Mouse (Mus musculus) thymus, postnatal 36 days (tissue): ENCODE measurements around the gene Borcs5.
"Not testable (repeated sequence)": the region's sequence is repeated elsewhere in the genome, so short reads cannot be mapped to it uniquely, and the experiment has no call there.

Experiments
- DNase-seq, 2 experiments: peaks; one replicate each; pipeline ENCODE4 v3.0.0; 2022; ENCODE audit warnings: mixed read lengths in 2 of 2

Borcs5 gene

DNA sequence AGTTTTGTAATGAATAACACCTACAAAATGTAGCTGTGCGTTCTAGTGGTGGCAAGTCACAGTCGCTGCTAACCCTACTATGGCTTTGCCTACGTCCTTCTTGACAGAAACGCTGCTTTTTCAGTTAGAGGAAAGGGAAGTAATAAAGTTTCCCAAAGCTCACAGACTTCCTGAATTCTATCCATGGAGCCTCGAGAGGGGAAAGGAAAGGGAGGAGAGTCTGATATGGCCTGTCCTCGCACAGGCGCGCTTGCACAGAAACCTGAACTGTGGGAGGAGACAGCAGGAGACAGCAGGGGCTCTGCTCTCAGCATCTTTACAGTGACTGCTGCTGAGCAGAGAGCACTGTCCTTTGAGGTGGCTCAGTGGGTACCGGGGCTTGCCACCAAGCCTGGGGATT lies 8.9 kb upstream of the Borcs5 start:
- DNase-seq = no peak

DNA sequence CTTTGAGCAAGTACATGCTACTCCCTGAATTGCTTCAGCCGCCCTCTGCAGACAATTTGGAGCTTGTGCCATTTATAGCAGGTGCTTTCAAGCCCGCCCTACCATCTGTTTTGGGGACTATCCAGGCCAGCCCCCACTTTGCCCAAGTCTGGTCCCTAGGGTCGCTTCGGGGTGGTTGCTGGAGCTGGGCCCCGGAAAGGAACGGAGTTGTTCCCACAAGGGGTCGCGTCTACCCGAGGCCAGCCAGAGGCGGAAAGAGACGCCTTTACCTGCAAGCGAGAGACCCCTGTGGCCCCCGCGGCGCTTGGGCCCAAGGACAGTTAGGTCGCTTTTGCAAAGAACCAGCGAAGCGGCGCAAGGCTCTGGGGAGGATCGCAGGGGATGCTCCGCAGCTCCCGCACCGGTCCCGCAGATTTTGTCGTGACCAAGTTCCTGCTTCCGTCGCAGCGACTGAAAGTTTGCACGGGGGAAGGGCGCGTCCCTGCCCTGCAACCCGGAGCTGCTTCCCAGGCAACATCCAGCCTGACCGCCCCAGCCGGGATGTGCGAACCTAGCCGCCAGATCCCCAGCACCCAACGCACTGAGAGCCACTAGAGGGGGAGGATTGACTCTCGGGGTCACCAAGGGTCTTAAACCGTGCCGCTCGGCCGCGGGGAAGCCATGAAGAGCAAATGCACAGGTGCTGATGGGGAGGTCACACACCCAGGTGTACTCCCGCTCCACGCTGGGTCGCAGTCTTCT lies 7.2 kb upstream of the Borcs5 start, which contains the start of gene Mansc1:
TSS of gene Mansc1 (minus strand) at position 542 of the 741 bp plus-strand sequence.
- DNase-seq = peak; percentile 50

DNA sequence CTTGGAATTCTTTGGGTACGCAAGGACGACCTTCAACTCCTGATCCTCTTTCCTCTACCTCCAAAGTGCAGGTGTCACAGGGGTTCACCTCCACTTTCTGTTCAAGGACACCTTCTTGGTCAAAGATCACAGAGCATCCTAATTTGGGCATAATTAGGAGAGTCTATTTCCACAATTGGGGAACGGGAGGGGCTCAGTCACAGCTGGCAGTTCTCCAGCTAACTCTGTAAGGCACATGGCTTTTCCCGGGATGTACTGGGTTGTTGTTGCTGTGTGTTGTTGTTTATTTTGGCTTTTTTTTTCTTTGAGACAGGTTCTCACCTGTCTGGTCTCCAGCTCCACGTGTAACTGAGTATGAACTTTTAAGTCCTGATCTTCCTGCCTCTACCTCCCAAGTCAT lies 6.6 kb upstream of the Borcs5 start:
- DNase-seq = no peak

DNA sequence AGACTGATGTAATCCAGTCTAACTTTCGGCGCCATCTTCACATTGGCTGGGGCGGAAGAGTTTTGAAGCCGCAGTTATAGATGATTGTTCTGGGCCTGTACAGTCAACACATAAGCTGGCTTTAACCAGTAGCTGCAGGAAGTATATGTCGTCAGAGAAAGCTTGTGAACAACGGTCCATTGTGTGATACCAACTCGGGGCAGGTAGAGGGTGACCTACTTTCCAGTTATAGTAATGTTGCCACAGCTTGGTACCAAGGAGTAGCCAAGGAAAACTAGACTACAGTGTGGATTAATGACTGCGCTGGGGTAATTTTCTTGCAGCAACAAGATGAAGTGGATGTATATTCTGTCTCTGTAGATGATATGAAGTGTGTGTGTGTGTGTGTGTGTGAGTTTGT lies 5.8 kb upstream of the Borcs5 start:
- DNase-seq = no peak

DNA sequence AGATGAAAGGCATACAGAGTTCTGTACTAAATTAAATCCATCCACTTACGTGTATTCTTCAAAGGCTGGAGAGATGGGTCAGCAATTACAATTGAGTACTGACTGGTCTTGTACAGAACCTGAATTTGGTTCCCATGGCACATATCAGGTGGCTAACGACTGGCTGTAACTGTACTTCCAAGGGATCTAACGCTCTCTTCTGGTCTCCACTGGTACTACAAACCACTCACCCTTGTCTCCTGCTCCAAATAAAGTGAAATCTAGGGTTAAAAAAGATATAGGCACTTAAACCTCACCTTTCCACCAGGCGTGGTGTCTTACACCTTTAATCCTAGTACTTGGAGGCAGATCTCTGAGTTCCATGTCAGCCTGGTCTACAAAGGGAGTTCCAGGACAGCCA lies 2.8 kb upstream of the Borcs5 start:
- DNase-seq = no peak

DNA sequence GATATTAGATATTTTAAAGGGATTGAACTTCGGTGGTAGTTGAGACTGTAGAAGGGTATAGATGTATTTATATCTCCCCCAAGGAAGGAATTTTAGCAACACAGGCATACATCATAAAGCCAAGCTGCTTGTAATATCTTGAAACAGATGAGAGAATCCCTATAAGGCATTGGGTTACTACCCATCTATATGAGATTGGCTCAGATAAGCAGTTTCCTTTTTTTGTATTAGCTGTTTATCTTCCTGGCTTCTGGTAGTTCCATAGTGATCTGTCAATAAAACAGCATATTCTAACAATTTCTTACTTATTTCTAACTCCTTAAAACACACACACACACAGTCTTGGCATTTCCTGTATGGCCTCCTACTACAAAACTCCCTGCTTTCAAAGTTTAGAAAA lies 590 bp downstream of the Borcs5 start:
- no peak for DNase-seq

DNA sequence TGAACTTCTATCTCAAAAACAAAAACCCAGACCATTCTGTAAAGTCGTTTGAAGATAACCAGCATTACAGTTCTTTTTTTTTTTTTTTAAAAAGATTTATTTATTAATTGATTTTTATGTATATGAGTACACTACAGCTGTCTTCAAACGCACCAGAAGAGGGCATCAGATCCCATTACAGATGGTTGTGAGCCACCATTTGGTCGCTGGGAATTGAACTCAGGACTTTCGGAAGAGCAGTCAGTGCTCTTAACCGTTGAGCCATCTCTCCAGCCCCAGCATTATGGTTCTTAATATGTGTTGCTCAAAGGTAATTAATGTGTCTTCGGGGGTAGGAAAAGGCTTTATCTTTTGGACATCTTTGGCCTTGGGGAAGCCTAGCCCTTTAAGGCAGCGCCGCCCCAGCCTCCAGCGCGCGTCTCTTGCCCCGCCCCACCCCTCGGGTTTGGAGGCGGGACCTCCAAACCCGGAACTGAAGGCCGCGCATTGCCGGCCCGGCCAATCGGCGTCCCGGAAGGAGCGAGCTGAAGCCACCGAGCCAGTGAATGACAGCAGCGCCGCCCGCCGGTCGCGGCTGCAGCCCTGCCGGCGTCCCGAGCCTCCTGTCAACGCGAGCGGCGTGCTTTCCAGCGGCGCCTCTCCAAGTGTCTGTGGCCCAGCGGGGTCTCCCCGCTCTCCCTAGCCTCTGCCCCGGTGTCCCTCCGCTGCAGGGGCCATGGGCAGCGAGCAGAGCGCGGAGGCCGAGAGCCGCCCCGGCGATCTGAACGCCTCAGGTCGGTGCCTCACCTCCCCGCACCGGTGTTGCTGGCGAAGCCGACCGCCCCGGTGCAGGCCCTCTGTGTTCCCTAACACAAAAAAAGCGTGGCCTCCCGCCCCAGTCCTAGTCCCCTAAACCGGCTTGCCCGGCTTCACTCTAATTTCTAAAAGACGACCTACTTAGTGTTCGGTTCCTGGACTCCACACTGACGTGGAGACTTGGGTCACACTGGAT lies 1.5 kb downstream of the Borcs5 start:
- peak; percentile 92 to 94 for DNase-seq

DNA sequence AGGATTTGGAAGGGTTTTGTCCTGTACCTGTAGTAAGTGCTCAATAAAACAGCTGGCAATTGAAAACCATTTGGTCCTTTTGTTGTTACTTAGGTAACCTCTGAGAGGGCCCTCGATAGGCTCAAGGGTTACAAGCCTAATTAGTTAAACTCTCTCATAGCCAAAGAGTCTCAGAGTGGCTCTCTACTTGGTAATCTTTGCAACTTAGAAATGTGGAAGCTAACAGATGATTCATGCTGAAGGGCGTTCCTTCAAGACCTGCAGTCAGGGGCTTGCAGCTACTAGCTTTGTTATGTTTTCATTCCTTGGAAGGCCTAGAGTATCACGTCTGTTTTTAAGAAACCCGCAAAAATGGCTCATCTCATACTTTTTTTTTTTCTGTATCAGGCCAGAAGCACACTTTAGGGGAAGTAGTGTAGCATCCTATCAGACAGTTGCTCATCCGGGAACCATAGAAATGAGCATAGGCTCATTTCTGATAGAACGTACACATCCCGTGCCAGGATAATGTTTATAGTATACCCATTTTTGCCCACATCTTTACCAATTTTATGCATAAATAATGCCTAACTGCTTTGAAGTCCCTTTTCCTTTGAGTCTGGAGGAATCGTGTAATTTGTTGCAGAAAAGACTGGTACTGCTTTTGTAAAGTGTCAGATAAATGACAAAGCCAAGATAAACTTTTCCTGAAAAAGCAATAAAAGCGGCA lies 2.6 kb downstream of the Borcs5 start:
- no peak for DNase-seq

DNA sequence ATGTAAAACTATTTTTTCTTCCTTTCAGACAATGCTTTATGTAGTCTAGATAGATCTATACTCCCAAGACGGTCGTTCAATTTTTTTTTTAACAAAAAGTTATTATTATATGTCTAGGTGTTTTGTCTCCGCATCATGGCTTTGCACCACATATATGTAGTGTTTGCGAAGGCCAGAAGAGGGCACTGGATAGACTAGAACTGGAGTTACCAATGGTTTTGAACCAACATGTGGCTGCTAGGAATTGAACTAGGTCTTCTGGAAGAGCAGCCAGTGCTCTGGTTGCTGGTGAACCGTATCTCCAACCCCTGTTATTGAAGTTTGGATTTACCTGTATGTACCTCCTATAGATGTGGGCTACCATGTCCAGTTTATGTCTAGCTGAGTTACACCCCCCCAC lies 4.0 kb downstream of the Borcs5 start:
- no peak for DNase-seq

DNA sequence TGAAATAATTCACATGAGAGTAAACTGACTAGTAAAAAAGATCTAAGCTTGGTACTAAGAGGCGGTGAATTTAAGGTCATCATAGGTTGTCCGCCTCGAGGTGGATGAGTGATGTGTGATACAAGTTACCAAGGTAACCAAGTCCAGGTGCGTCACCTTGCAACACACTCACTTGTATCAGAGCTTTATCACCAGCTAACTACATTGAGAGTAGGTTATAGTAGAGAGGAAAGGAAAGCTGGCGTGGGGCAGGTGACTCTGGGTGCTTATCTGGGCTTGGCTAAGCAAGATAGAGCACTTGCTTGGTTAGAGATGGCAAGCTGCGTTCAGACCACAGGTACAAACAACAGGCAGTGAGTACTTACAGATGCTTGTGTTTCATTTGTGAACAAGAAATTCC lies 7.5 kb downstream of the Borcs5 start:
- no peak for DNase-seq

DNA sequence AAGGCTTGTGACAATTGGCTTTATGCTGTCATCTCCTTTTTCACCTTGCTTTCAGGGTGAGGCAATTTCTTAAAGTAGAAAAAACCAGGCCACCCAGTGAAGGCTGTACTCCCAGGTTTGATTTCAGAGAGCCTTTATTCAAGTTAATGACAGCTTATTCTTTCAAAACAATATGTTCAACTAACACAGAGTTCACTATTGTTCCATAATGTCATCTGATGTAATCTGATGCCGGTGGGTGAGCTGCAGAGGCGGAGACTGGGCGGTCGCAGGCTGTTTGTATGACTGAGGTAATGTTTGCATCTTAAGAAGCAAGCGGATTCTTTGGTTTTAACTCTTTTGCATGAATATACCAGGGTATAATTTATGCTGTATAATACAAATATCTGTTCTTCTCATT lies 8.3 kb downstream of the Borcs5 start:
- no peak for DNase-seq

DNA sequence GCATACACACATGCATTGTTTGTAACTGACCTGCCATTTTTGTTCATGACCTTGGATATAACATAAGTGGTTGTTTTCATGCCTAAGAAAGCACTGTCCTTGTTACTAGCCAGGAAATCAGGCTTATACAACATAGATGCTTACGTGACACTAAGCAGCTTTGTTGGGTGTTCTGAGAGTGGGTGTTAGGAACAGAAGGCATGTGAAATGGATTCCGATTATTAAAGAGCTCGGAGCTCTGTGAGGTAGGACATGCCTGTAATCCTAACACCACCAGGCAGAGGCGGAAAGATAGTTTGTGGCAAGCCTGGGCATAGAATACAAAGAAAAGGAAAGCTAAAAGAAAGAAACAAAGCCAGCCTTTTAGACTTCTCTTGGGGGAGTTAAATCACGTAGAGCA lies 9.0 kb downstream of the Borcs5 start:
- no peak for DNase-seq

DNA sequence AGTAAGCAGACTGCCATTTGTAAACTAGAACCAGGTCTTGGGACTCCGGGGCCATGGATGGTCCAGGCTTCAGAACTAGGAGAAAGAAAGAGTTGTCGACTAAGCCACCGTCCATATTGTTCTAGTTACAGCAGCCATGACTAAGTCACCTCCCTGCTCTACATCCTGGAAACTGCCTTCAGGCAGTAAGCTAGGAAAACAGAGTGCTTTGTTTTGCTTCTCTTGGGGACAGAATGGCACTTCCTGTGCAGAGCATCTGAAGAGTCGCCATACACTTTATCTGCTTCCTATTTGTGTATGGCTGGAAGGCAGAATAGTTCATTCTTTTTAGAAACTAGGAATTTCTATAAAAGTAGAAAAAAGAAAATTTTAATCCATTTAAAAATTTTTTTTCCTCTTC lies 17.2 kb downstream of the Borcs5 start:
- DNase-seq = no peak

DNA sequence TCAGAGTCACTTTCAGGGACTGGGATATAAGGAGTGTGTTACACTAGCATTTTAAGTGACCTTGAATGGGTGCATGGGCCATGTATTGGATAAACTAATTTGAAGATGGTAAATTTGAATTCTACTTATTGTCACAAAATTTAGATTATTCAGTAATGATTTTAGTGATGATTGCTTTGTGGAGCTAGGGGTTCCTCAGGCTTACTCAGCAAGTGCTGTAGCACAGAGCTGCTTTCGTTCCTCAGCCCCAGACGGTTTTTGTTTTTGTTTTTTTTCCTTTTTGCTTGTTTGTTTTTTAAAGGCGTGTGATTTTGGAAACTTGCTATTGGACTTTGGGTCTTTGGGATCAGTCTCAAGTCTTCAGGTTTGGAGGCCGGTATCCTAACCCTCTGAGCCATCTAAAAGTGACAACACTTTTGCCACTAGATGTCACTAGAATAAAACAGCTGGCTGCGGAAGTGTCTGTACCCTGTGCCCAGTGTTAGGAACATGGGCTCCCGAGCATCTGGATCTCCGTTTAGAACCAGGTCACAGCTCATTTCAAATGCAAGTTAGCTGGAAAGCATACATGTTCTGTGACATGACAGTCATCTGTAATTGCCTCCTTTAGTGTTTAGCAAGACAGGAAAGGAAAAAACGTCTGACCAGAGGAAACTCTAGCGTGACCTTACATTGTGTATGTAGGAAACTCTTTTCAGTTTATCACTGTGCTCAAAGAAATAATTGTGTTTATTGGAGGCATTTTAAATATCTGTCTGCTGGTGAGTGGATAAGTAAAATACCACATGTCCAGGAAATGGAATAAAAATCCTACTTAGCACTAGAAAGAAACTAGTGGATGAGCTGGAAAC lies 20.0 kb downstream of the Borcs5 start:
- DNase-seq = peak; percentile 23 to 25

DNA sequence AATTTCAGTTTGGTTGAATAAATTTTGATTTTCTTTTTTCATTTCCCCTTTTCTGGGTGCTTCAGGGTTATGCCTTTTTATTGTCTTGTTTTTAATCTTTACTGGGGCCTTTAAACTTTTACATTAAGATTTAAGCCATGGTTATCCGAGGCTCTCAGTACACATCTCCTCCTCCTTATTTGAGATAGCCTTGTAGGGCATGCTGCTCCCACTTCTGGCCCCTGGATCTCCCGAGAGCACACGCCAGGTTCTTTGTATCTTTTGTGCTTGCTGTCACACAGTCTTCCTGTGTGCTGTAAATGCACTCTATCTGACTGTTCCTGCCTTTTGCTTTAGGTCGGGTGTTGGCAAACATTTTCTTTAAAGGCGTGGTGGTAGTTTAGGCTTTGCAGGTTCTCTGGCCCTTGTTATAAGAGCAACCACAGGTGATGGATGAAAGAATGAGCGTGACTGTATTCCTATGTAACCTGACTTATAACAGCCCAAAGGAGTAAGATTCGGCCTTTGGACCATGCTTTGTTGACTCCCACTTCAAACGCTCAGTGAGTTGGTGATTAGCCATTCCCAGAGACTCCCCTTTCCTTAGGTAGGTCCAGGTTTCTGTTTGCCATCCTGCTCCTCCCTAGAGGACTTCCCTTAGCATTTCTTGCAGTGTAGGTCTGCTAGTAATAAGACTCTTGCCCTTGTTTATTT lies 21.6 kb downstream of the Borcs5 start:
- no peak for DNase-seq

DNA sequence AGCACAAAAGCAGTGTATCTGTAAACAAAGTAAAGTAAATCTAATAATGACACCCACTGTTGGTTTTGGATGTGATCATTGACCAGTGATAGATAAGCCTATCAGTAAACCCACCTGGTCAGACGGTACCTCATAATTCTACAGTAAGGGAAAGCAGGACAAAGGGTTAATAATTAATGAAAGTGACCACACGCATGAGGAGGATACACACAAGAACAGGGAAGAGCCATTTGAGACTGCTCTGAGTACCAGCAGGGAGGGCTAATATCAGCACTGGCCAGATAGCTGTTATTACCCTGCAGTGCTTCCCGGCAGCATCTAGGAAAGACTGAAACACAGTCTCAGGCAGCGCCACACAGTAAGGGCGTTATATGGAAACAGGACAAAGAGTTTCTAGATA lies 25.3 kb downstream of the Borcs5 start:
- DNase-seq = no peak

DNA sequence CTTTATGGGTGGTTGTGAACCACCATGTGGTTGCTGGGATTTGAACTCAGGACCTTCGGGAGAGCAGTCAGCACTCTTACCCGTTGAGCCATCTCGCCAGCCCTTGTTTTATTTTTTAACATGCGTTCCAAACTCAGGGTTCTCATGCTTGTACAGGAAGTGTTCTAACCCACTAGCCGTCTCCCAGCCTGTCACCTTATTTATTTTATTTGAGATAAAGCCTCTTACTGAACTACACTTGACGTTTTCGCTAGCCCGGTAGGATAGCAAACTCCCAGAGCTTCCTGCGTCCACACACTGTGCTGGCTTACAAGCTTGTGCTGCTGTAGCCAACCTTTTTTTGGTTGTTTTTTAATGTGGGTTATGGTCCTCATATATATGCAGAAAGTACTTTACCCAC lies 26.5 kb downstream of the Borcs5 start:
- DNase-seq = no peak

DNA sequence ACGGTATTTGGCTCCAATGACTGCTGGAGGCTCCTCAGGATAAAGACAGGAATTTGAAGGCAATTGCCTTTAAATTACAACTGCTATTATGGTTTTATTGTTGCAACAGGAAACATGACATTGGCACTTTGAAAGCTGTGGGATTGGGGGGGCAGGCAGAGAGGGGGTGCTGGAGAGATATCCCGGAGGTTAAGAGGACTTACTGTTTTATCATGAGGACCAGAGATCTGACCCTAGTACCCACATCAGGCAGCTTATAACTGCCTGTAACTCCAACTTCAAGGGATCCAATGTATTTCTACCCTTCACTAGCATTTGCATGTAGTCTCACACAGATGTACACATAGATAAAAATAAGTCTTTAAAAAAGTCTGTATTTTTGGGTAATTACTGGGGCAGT lies 29.2 kb downstream of the Borcs5 start:
- no peak for DNase-seq

DNA sequence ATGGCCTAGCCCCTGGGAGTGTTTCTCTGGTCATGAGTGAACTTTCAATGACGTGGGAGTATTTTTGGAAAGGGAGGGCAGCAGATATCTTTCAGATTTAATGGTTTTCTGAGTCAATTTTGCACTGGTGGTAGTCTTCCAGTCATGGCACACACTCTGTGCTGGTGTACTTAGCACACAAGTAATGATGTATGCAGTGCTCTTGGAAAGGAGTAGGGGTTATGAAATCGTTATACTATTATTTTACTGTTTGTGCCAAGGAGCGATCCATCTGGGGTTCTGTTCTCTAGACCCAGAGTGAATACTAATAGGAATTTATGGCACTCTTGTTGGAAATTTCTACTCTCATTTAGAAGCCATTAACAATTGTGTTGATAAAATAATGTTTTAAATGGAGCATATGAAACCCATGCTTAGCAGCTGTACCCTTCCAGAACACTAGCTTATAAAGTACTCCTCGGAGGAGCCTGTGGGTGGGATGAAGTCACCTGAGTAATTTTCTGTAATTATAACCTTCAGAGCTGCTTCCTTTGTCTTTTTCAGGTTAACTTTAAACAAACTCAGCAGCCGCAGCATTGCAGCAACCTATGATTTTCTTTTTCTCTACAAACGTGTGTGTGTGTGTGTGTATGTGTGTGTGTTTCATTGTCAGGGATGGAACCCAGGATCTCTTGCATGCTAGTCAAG lies 30.0 kb downstream of the Borcs5 start:
- no peak for DNase-seq

DNA sequence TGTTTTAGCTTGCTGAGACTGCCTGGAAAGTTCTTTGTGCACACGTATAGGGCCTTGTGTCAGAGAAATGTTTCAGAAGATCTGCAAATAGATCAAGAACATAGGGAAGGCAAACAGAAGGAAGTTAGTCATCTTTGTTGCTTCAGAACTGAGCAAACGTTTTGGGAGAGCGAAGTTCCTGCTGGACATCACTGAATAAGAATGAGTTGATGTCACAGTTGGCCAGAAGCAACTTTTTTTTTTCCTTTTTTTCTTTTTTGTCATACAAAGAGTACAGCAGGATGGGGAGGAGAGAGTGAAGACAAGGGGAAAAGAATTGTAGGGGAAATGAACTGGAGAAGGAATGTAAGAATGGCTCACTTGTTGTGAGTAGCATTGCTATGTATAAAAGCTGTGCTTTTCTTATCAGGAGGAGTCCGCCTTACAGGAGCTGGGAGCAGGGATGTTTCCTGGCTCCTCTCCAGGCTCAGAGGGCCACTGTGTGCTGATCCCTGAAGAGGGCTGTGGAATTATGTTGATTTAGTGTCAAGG lies 31.6 kb downstream of the Borcs5 start:
- no peak for DNase-seq

DNA sequence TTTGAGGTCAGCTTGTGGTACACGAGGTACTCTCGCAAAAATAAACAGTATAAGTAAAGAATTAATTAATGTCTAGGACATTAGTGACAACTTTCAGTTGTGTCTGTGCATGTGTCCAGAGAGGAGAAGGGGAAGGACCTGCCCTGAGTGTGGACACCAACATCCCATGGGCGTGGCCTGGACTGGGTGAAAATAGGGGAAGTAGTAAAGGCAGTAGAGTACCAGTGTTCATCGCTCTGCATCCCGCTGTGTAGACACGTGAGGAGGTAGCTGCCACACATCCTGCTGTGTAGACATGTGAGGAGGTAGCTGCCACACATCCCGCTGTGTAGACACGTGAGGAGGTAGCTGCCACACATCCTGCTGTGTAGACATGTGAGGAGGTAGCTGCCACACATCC lies 34.4 kb downstream of the Borcs5 start:
- not testable (repeated sequence) for DNase-seq
